Mouse (Mus musculus) R1 (cell line): ENCODE data around the gene Pi4kb.
"Not testable (repeated sequence)": the region's sequence is repeated elsewhere in the genome, so short reads cannot be mapped to it uniquely, and the experiment has no call there.

ENCODE experiments used
- DNase-seq: peaks from one replicate; pipeline ENCODE4 v3.0.0-alpha.2; 2018; ENCODE audit warnings: low read depth, low spot score

Gene Pi4kb

DNA sequence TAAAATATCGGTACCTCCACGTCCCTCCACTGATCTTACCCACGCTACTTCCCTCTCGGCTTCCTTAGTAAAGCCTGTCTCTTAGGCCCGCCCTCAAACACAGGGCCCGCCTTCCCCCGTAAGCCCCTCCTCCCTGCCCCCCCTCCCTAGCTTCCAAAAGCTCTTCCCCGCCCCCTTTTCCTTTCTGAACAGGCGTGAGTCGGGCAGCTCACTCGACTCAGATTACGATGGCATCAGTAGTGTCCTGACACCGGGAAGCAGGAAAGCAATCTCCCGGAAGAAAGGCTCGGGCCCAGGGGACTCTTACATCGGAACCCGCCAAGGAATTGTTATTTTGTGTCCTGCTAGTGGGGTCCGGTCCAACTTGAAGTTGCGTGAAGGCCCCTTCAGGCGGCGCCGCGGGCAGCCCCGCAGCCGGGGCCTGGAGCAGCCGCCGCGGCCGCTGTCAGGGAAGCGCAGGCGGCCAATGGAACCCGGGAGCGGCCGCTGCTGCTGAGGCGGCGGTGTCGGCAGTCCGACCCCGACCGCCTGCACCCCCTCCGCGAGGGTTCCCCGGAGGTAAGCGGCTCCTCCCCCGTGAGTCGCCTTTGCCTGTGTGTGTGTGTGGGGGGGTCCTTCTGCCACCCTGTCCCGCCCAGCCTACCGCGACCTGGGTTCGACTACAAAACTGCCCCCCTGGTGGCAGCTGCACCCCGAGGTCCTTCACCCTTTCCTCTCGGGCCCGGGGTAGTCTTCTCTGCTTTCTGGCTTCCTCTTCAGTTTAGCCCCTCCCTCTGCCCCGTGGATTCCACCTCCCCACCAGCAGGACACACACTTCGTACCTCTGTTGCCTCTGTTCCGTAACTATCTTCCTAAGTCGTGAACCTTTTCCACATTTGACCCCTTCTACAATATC is at the start of gene Pi4kb:
Pi4kb (plus strand) TSS at position 204 of the 895 bp plus-strand sequence.
- DNase-seq, result peak; percentile 95

DNA sequence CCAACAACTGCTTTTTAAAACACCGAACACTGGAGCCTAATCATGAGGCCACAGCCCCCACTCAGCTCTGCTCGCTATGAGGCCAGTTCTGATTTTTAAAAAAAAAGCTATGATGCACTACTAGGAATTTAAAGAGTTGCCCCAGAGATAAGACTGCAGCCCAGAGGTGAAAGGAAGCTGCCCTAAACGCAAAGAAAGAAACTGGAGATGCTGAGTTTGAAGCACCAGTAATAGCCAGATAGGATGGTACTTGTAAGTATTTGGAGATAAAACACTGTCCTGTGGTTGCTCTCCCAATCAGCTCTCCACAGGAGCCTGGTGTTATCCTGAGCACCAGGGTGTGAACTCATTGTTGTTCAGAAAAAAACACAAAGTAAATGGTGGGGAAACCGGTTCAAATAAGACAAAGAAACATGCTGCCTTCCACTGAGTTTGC is 48.2 kb upstream of the Pi4kb start:
- not testable (repeated sequence) for DNase-seq

DNA sequence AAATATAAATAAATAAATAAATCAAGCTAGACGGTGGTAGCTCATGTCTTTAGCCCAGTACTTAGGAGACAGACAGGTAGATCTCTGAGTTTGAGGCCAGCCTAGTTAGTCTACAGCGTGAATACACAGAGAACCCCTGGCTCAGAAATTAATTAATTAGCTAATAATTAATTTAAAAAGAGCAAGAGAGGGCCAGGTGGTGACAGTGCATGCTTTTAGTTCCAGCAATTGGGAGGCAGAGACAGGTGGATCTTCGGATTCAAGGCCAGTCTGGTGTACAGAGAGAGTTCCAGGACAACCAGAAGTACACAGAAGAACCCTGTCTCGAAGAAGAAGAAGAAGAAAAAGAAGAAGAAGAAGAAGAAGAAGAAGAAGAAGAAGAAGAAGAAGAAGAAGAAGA is 45.6 kb upstream of the Pi4kb start:
- DNase-seq, result not testable (repeated sequence)

DNA sequence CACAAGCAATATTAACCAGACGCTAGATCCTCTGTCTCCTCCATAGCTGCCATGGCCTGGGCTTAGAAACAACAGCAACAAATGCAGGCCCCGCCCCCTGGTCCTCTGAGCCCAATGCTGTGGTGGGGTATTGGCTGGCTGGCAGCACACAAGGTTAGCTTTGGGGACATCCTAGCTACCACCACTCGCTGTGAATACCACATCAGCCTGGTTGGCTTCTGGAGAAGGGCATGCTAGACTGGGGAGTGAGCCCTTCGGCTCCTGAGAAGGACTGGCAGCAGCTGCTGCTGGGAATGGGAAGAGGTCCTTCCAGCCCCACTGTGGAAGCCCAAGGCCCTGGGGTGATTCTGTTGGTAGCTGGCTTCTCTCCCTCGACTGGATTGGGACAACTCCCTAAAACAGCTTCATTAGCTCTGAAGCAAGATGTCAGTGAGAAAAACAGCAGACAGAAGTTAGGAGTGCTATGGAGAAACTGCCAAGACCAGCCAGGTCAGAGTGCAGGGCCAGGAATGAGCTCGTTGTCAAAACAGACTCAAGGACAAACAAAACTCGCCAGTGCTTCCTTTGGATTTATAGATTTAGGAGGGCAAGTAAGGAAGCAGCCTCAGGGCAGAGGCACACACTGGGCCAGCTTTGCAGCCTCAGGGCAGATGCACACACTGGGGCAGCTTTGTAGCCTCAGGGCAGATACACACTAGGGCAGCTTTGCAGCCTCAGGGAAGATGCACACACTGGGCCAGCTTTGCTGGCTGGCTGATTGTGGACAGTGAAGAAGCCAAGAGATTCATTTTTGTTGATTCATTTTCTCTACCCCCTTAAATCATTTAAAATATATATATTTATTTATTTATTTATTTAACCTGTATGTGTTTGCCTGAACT is 43.9 kb upstream of the Pi4kb start:
- DNase-seq, result not testable (repeated sequence)

DNA sequence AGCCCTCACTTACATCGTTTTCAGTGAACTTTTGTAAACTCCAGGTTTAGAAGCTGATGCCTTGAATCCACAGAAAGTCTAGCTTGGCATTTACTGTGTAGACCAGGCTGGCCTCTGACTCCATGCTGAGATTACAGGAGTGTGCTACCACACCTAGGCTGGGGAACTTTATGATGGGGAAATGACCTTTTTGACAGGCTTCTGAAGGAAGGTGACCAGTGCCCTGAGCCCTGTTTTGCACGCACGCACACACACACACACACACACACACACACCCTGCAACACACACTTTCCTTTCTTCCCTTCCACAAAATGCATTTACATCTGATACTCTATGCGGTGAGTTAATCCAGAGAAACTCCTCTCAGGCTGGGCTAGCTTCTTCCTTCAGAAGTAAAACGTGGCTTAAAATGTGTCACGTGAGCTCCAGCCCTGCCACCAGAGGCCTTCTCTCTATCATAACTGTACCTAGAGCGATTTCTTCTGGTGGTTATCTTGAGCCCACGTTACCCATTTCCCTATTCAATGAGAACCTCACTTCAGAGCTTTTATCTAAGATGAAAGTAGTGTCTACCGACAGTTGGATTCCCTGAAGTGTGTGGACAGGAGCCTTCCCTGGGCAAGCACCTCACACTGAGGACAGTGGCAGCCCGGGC is 43.0 kb upstream of the Pi4kb start:
- DNase-seq, result not testable (repeated sequence)

DNA sequence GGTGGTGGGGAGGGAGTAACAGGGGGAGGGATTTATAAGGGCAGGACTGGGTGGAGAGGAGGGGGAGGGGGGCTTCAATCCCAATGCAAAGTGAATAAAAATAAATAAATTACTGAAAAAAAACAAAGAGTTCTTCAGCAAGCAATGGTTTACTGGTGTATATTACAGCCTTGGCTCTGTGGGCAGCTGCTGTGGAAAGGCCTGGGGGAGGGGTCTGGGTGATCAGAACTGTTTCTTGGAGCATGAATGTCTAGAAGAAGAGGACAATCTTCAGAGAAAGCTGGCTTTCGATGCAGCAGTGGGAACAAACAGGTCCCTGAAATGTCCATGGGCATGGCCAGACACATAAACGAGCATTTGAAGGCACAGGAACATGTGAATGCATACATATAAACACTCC is 42.3 kb upstream of the Pi4kb start:
- not testable (repeated sequence) for DNase-seq

DNA sequence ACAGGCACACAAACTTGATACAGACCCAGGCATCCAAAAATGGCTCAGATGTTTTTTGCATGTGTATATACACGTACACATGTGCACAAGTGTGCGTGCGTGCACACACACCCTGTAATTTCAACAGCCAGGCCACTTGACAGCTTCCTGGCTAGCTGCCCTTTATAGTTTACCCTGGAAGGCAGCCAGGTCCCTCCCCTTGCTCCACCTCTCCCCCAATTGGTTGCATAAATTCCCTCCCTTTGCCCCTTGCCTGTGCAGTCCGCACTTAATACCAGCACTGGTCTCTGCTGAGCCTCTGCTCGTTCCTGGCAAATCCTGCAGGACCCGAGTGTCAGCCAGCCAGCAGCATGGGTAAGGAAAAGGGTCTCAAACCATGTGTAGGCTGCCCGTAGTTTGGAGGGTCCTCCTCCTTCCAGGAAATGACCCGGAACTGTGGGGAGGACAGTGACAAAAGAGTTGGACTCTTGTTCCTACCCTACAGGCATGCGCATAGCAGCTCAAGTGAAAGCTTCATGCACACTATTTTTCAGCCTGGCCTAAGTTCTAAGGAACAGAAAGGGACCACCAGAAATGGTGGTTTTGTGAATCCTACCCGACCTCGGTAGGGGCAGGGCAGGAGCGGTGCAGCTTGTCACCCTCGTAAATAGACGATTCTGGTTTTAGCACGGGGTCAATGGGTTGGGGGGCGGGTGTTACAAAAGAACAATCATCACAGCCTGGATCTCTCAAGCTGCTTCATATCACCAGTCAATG is 41.5 kb upstream of the Pi4kb start, which contains the start of gene Selenbp1:
Selenbp1 (plus strand) TSS at position 248 of the 756 bp plus-strand sequence.
- peak; percentile 50 for DNase-seq

DNA sequence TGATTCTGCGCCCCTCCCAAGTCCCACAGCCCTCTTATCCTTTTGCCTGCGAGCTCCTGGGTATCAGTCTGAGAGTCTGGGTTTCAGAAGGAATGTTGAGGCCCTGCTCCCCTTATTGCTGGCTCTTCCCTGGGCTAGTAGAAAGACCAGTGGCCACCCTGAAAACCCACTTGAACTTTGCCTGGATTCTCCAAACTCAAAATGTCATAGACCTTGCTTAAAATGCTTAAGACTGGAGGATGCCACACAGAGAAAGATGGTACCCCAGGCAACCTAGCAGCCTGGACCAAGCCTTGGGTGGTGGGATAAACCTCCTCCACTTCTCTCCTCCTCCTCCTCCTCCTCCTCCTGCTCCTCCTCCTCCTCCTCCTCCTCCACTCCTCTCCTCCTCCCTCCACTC is 40.9 kb upstream of the Pi4kb start:
- DNase-seq, result not testable (repeated sequence)

DNA sequence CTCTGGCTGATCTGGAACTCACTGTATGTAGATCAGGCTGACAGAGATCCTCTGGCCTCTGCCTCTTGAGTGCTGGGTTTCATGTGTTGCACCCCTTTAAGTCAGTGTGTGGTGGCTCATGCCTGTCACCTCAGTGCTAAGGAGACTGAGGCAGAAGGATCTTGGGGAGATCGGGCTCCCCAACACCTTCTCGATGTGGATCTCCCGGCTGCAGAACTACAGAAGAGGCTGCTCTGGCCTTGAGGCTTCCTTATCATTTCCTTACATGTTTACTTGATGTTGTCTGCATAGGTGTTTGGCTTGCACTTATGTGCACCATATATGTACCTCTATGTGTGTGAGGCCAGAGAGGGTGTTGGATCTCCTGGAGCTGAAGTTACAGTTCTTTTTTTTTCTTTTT is 40.0 kb upstream of the Pi4kb start:
- not testable (repeated sequence) for DNase-seq

DNA sequence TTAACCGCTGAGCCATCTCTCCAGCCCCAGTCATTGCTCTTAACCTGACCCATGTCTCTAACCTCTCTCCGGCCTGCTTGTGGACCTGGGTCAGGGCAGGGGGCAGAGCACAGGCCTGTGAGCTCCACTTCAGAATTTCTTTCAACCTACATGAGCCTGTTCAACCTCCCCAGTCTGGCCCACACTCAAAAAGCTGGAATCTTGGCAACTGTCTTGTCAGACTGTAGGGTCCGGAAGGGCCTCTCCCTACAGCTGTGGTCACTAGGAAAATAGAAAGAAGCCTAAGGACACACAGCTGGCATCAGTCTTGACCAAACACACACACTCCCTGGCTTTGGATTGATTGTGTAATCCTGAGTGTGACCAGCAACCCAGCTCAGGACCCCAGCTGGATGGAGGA is 39.2 kb upstream of the Pi4kb start:
- DNase-seq, result not testable (repeated sequence)

DNA sequence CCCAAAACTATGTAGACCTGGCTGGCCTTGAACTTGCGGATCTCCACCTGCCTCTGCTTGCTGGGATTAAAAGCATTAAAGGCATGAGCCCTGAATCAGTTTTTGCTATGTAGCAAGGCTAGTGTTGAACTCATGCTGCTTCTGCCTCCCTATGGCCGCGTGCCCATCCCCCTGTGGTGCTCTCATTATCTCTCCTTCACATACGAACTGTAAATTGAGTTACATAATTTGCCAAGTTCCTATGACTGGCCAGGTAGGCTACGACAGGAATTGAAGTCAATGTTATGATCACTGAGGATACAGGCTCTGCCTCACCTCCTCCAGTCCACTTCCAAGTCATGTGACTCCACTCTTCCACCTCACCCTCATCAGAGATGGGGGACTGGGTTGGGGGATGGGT is 38.4 kb upstream of the Pi4kb start:
- not testable (repeated sequence) for DNase-seq

DNA sequence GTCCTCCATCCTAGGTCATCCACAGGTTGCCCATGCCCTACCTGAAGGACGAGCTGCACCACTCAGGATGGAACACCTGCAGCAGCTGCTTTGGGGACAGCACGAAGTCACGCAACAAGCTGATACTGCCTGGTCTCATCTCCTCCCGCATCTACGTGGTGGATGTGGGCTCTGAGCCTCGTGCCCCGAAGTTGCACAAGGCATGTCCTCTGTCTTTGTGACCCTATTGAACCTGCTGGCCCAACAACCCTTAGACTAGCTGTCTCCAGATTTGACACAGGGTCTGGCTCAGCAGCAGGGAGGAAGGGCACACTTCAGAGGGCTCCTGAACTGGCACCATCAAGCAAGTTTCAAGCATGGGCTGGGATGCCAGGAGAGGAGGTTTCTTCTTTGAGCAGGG is 37.3 kb upstream of the Pi4kb start:
- not testable (repeated sequence) for DNase-seq

DNA sequence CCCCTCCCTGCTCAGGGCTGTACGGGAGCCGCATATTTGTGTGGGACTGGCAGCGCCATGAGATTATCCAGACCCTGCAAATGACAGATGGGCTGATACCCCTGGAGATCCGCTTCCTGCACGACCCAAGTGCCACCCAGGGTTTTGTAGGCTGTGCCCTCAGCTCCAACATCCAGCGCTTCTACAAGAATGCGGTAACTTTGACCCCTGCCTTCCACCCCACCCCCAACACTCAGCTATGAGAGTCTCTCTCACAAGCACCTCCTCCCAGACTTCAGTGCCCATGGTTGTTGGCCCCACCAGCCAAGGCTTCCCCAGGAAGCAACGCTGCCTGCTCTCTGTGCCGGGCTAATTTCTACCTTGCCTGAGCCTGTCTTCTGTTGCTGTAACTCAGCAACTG is 34.5 kb upstream of the Pi4kb start:
- not testable (repeated sequence) for DNase-seq

DNA sequence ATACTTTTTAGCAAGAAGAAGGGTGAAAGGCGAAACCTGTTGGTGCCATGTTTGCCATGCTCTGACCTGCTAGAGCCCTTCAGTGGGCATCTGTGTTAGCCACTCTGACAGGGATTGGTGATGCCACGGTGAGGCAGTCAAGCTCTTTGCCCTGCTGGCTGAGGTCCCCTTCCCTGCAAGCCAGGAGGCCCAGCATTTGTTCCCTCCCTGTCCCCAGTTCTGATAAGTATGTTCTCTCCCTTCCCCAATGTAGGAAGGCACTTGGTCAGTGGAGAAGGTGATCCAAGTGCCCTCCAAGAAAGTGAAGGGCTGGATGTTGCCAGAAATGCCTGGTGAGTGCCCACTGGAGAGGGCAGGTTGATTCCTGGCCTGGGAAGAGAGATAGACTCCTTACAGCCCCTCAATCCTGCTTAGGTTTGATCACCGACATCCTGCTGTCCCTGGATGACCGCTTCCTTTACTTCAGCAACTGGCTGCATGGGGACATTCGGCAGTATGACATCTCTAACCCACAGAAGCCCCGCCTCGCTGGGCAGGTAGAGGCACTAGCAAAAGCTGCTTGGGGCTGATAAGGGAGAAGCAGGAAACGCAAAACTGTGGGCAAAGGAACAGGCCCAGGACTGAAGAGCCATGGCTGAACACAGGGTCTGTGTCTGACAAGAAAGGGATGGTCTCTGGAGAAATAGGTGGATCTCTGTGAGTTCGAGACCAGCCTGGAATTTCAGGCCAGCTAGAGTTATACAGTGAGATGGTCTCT is 32.1 kb upstream of the Pi4kb start:
- not testable (repeated sequence) for DNase-seq

DNA sequence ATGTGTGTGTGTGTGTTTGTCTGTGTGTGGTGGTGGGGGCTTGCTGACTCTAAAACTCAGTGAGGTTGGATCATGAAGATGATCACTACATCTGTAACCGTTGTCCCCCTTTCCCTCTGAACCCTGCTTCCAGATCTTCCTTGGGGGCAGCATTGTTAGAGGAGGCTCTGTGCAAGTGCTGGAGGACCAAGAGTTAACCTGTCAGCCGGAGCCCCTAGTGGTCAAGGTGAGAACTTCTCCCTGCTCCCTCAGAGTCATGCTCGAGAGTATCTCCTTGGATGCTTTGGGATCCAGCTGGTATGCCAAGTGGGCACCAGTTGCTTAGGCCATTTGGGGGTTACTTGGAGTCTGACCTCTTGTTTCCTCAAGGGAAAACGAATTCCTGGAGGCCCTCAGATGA is 30.8 kb upstream of the Pi4kb start:
- peak; percentile 28 for DNase-seq

DNA sequence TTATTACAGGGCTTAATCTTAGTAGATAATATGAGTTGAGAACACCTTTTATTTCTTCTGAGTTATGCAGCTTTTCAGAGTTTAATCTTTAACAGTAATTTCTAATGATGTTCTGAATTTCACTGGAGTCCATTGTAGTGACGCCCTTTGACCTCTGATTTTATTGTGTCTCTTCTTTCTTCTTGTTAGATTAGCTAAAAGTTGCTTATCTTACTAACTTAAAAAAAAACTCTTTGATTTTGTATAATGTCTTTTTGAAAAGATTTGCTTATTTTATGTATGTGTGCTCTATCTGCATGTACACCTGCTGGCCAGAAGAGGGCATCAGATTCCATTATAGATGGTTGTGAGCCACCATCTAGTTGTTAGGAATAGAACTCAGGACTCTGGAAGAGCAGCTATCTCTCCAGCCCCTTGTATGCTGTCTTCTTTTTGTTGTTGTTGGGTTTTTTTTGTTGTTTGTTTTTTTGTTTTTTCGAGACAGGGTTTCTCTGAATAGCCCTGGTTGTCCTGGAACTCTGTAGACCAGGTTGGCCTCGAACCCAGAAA is 26.4 kb upstream of the Pi4kb start:
- DNase-seq, result peak; percentile 41

DNA sequence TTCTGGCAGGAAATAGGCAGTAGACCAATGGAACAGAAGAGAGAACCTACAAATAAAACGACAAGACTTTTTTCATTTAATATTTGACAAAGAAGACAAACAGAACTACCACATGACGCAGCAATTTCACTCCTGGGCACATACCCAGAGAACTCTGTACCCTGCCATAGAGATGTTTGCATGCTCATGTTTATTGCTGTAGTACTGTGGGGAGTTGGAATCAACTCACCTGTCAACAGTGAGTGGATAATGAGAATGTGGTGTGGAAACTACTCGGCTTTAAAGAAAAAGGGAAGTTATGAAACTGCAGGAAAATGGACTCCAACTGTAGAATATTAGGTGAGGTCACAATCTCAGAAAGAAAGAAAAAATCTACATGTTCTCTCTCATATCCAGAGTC is 24.9 kb upstream of the Pi4kb start:
- no peak for DNase-seq

DNA sequence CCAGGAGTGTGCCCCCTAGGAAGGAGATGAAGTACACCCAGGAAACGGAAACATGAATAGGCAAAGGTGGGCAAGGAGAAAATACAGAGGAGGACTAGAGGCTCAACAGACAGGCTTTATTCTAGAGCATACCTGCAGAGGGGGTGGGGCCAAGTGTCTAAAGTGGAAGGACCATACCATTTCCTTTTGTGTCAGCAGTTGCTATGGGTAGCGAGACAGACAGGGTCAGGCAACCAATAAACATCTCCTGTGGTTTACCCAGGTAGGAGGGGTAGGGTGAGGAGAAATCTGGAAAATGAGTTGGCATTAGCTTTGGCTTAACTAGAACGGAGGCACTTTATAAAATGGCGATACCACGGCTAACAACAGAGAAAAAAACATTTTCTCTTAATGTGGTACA is 21.7 kb upstream of the Pi4kb start:
- DNase-seq, result peak; percentile 77

DNA sequence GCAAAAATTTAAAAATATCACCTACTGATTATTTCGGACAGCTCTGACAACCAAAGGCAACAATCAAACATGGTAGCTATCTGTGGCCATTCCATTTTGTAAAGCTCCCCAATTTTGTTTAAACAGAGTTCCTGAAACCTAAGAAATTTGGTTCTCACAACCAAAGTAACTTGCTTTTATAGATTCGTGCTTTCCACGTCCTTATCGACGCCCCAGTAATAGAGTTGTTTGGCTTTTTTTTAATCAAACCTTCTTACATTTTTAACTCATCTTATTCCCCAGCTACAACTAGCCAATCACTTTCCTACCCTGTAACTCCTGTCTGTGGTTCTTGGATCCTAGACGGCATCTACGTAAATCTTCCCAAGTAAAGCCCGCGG is 21.2 kb upstream of the Pi4kb start:
- no peak for DNase-seq
